Comparison of ENCODE assay signal across 8 mouse cellular contexts in the genomic region with DNA sequence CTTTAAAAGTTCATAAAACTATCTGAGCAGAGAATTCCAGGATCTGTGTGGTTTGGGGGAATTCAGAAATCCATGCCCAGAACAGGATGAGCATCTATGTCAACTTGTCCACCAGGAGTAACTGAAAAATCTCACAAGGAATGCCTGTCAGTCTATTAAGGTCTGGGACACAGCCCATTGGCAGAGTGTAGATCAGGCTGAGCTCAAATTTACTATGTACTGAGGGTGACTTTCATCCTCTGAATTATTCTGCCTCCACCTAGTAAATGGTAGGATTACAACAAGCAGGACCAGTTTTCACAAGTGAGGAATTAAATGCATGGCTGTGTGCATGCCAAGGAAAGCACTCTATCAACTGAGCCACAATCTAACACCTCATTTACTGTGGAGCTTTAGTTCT. TPM values are rescaled to one million over a fixed set of nuclear protein-coding genes. Genes with fewer than 3 reads are reported as not detected.
DNase-seq lines count a peak whose midpoint lies in the region; ATAC-seq and TF ChIP-seq lines count a peak whose summit lies in the region.

No protein-coding gene starts in this region.

- no peaks in the 10 kb centered on the region for H3K4me1 ChIP-seq in embryonic facial prominence, embryonic 11.5 days (ENCODE audit: control insufficient read depth, insufficient read depth, low read length)
- H3K4me1 ChIP-seq in embryonic facial prominence, embryonic 10.5 days, result peaks cover 16% of the 10 kb centered on the region
- peaks cover 23% of the 10 kb centered on the region; the same call in 1 of the 2 replicates for H3K4me1 ChIP-seq in limb, embryonic 12.5 days (replicated peaks)
- peaks cover 6% of the 10 kb centered on the region for H3K4me1 ChIP-seq in limb, embryonic 10.5 days
- H3K4me1 ChIP-seq in hindbrain, embryonic 15.5 days (replicated peaks), result peaks cover 11% of the 10 kb centered on the region; the same call in 1 of the 2 replicates
- H3K4me1 ChIP-seq in stomach, embryonic 14.5 days (ENCODE audit: control insufficient read depth, insufficient read depth, low read length), result peaks cover 7% of the 10 kb centered on the region; the same call in 1 of the 2 replicates
- no peaks in the 10 kb centered on the region for H3K4me1 ChIP-seq in lung, postnatal 0 days (ENCODE audit: insufficient read depth, low read depth, low read length)

- H3K4me2 ChIP-seq in embryonic facial prominence, embryonic 11.5 days (ENCODE audit: low read depth, low read length), result no peak overlapping the region
- no peak overlapping the region for H3K4me2 ChIP-seq in limb, embryonic 12.5 days
- no peak overlapping the region for H3K4me2 ChIP-seq in hindbrain, embryonic 15.5 days
- H3K4me2 ChIP-seq in stomach, embryonic 14.5 days (replicated peaks; ENCODE audit: low read depth, low read length), result no peak overlapping the region
- no peak overlapping the region for H3K4me2 ChIP-seq in lung, postnatal 0 days (replicated peaks; ENCODE audit: low read depth, low read length)

- ATAC-seq in embryonic facial prominence, embryonic 11.5 days (replicated peaks; ENCODE audit: insufficient number of reproducible peaks, low FRiP score, low TSS enrichment, low read depth), result no peak
- no peak for ATAC-seq in limb, embryonic 12.5 days (ENCODE audit: insufficient number of reproducible peaks, insufficient read depth, low FRiP score, low TSS enrichment, low read depth)
- ATAC-seq in hindbrain, embryonic 15.5 days (ENCODE audit: low FRiP score, low read depth), result no peak
- ATAC-seq in stomach, embryonic 14.5 days (ENCODE audit: insufficient number of reproducible peaks, insufficient read depth, low FRiP score, low read depth), result no peak
- no peak for ATAC-seq in lung, postnatal 0 days

- H3K27ac ChIP-seq in embryonic facial prominence, embryonic 11.5 days (replicated peaks; ENCODE audit: low read depth, low read length), result 0 out of 2 replicates have a peak overlapping the region, but pooled peaks have one; percentile 3
- no peak overlapping the region for H3K27ac ChIP-seq in embryonic facial prominence, embryonic 10.5 days (replicated peaks)
- H3K27ac ChIP-seq in limb, embryonic 12.5 days, result peak overlapping the region; percentile 62
- no peak overlapping the region for H3K27ac ChIP-seq in limb, embryonic 10.5 days
- peak overlapping the region; percentile 61; the same call in 1 of the 2 replicates for H3K27ac ChIP-seq in hindbrain, embryonic 15.5 days (replicated peaks)
- H3K27ac ChIP-seq in stomach, embryonic 14.5 days (ENCODE audit: low read length), result peak overlapping the region; percentile 79
- H3K27ac ChIP-seq in lung, postnatal 0 days (ENCODE audit: low read length), result no peak overlapping the region

- no peak overlapping the region for H3K9ac ChIP-seq in embryonic facial prominence, embryonic 11.5 days (replicated peaks; ENCODE audit: low read length)
- H3K9ac ChIP-seq in limb, embryonic 12.5 days (replicated peaks), result no peak overlapping the region
- H3K9ac ChIP-seq in hindbrain, embryonic 15.5 days, result no peak overlapping the region
- no peak overlapping the region for H3K9ac ChIP-seq in stomach, embryonic 14.5 days (replicated peaks; ENCODE audit: low read depth, low read length)
- no peak overlapping the region for H3K9ac ChIP-seq in lung, postnatal 0 days (replicated peaks; ENCODE audit: low read depth)

- no peaks in the 10 kb centered on the region for H3K27me3 ChIP-seq in embryonic facial prominence, embryonic 11.5 days (ENCODE audit: control insufficient read depth, insufficient read depth, low read length)
- H3K27me3 ChIP-seq in embryonic facial prominence, embryonic 10.5 days (replicated peaks; ENCODE audit: low read depth, poor library complexity, severe bottlenecking), result no peaks in the 10 kb centered on the region
- no peaks in the 10 kb centered on the region for H3K27me3 ChIP-seq in limb, embryonic 12.5 days
- H3K27me3 ChIP-seq in limb, embryonic 10.5 days (ENCODE audit: low read depth, poor library complexity, severe bottlenecking), result no peaks in the 10 kb centered on the region
- H3K27me3 ChIP-seq in hindbrain, embryonic 15.5 days, result no peaks in the 10 kb centered on the region
- H3K27me3 ChIP-seq in stomach, embryonic 14.5 days (ENCODE audit: control insufficient read depth, insufficient read depth, low read length), result no peaks in the 10 kb centered on the region
- no peaks in the 10 kb centered on the region for H3K27me3 ChIP-seq in lung, postnatal 0 days (replicated peaks; ENCODE audit: insufficient read depth, low read length)

- no peak overlapping the region for H3K4me3 ChIP-seq in embryonic facial prominence, embryonic 11.5 days (ENCODE audit: low read depth, low read length)
- H3K4me3 ChIP-seq in embryonic facial prominence, embryonic 10.5 days, result no peak overlapping the region
- H3K4me3 ChIP-seq in limb, embryonic 12.5 days (replicated peaks), result no peak overlapping the region
- no peak overlapping the region for H3K4me3 ChIP-seq in limb, embryonic 10.5 days
- H3K4me3 ChIP-seq in hindbrain, embryonic 15.5 days, result no peak overlapping the region
- H3K4me3 ChIP-seq in stomach, embryonic 14.5 days (ENCODE audit: low read depth, low read length), result no peak overlapping the region
- H3K4me3 ChIP-seq in lung, postnatal 0 days (ENCODE audit: low read depth, low read length), result no peak overlapping the region

- no peaks in the 10 kb centered on the region for H3K36me3 ChIP-seq in embryonic facial prominence, embryonic 11.5 days (replicated peaks; ENCODE audit: control insufficient read depth, insufficient read depth, low read depth, low read length)
- H3K36me3 ChIP-seq in embryonic facial prominence, embryonic 10.5 days (replicated peaks), result peaks cover 13% of the 10 kb centered on the region
- peaks cover 6% of the 10 kb centered on the region for H3K36me3 ChIP-seq in limb, embryonic 12.5 days
- H3K36me3 ChIP-seq in limb, embryonic 10.5 days, result peaks cover 13% of the 10 kb centered on the region
- peaks cover 9% of the 10 kb centered on the region; the same call in 1 of the 2 replicates for H3K36me3 ChIP-seq in hindbrain, embryonic 15.5 days
- H3K36me3 ChIP-seq in stomach, embryonic 14.5 days (ENCODE audit: control insufficient read depth, insufficient read depth, low read length), result peaks cover 9% of the 10 kb centered on the region
- 0 out of 2 replicates have a peak, but pooled peaks cover 8% of the 10 kb centered on the region for H3K36me3 ChIP-seq in lung, postnatal 0 days (ENCODE audit: insufficient read depth, low read length)

- H3K9me3 ChIP-seq in embryonic facial prominence, embryonic 11.5 days (replicated peaks; ENCODE audit: control insufficient read depth, low read length), result no peaks in the 10 kb centered on the region
- H3K9me3 ChIP-seq in embryonic facial prominence, embryonic 10.5 days, result no peaks in the 10 kb centered on the region
- H3K9me3 ChIP-seq in limb, embryonic 12.5 days, result peaks cover 4% of the 10 kb centered on the region; the same call in 1 of the 2 replicates
- H3K9me3 ChIP-seq in limb, embryonic 10.5 days (replicated peaks), result no peaks in the 10 kb centered on the region
- no peaks in the 10 kb centered on the region for H3K9me3 ChIP-seq in hindbrain, embryonic 15.5 days
- H3K9me3 ChIP-seq in stomach, embryonic 14.5 days (ENCODE audit: control insufficient read depth, low read depth, low read length), result no peaks in the 10 kb centered on the region
- H3K9me3 ChIP-seq in lung, postnatal 0 days (ENCODE audit: low read length), result no peaks in the 10 kb centered on the region

- DNase-seq in embryonic facial prominence, embryonic 11.5 days (ENCODE audit: low spot score), result no peak
- DNase-seq in embryonic facial prominence, embryonic 10.5 days (ENCODE audit: low spot score), result no peak
- no peak for DNase-seq in limb, embryonic 10.5 days (ENCODE audit: low spot score)
- DNase-seq in lung, postnatal 0 days (ENCODE audit: low spot score), result no peak
- no peak for DNase-seq in adrenal gland, adult 2 months

- TF ChIP-seq EP300 in lung, postnatal 0 days (IDR thresholded peaks at IDR 0.05), result no peak

- TF ChIP-seq CTCF in lung, postnatal 0 days (IDR thresholded peaks at IDR 0.05), result no peak

RNA-seq across cellular contexts. Expression of gene Dennd5a, which starts 9.3 kb away (rescaled TPM):
- polyA plus RNA-seq in embryonic facial prominence, embryonic 11.5 days (2014; fragmentation: Nextera tagmentation; extraction: Ambion mirVana), result 41.5 and 48.2 TPM in 2 replicates
- polyA plus RNA-seq in embryonic facial prominence, embryonic 10.5 days (2016; fragmentation: Nextera tagmentation; extraction: Ambion mirVana), result 28.2 and 33.3 TPM in 2 replicates
- 40.7 and 48.4 TPM in 2 replicates for polyA plus RNA-seq in limb, embryonic 12.5 days (2016; fragmentation: Nextera tagmentation; extraction: Ambion mirVana)
- 27.6 and 30.0 TPM in 2 replicates for polyA plus RNA-seq in limb, embryonic 10.5 days (2016; fragmentation: Nextera tagmentation; extraction: Ambion mirVana)
- polyA plus RNA-seq in hindbrain, embryonic 15.5 days (2015; fragmentation: Nextera tagmentation; extraction: Ambion mirVana), result 44.6 TPM in 2 replicates
- 51.3 and 52.4 TPM in 2 replicates for polyA plus RNA-seq in stomach, embryonic 14.5 days (2014; fragmentation: Nextera tagmentation; extraction: Ambion mirVana)
- 36.4 and 40.1 TPM in 2 replicates for polyA plus RNA-seq in lung, postnatal 0 days (2015; fragmentation: Nextera tagmentation; extraction: Ambion mirVana)
- 100 to 1,000 TPM; 147 to 174 TPM for total RNA-seq in adrenal gland, adult 2 months (2021)
- polyA plus RNA-seq in adrenal gland, adult 2 months (2012; rRNA removed), result 103 and 118 TPM in 2 replicates

RNA-seq across cellular contexts. Expression of gene Tmem41b, which starts 17.2 kb away (rescaled TPM):
- polyA plus RNA-seq in embryonic facial prominence, embryonic 11.5 days (2014; fragmentation: Nextera tagmentation; extraction: Ambion mirVana), result 82.3 and 88.9 TPM in 2 replicates
- 68.5 and 73.6 TPM in 2 replicates for polyA plus RNA-seq in embryonic facial prominence, embryonic 10.5 days (2016; fragmentation: Nextera tagmentation; extraction: Ambion mirVana)
- polyA plus RNA-seq in limb, embryonic 12.5 days (2016; fragmentation: Nextera tagmentation; extraction: Ambion mirVana), result 78.0 and 79.5 TPM in 2 replicates
- polyA plus RNA-seq in limb, embryonic 10.5 days (2016; fragmentation: Nextera tagmentation; extraction: Ambion mirVana), result 68.4 and 73.9 TPM in 2 replicates
- polyA plus RNA-seq in hindbrain, embryonic 15.5 days (2015; fragmentation: Nextera tagmentation; extraction: Ambion mirVana), result 61.8 and 65.6 TPM in 2 replicates
- polyA plus RNA-seq in stomach, embryonic 14.5 days (2014; fragmentation: Nextera tagmentation; extraction: Ambion mirVana), result 70.8 and 75.7 TPM in 2 replicates
- polyA plus RNA-seq in lung, postnatal 0 days (2015; fragmentation: Nextera tagmentation; extraction: Ambion mirVana), result 71.9 and 75.3 TPM in 2 replicates
- total RNA-seq in adrenal gland, adult 2 months (2021), result 10 to 100 TPM; 50.4 to 51.5 TPM
- polyA plus RNA-seq in adrenal gland, adult 2 months (2012; rRNA removed), result 12.2 and 15.1 TPM in 2 replicates

RNA-seq across cellular contexts. Expression of gene Ipo7, which starts 48.5 kb away (rescaled TPM):
- 27.1 and 29.9 TPM in 2 replicates for polyA plus RNA-seq in embryonic facial prominence, embryonic 11.5 days (2014; fragmentation: Nextera tagmentation; extraction: Ambion mirVana)
- polyA plus RNA-seq in embryonic facial prominence, embryonic 10.5 days (2016; fragmentation: Nextera tagmentation; extraction: Ambion mirVana), result 57.0 and 57.5 TPM in 2 replicates
- polyA plus RNA-seq in limb, embryonic 12.5 days (2016; fragmentation: Nextera tagmentation; extraction: Ambion mirVana), result 44.2 and 46.5 TPM in 2 replicates
- 49.2 and 51.6 TPM in 2 replicates for polyA plus RNA-seq in limb, embryonic 10.5 days (2016; fragmentation: Nextera tagmentation; extraction: Ambion mirVana)
- 41.2 and 44.9 TPM in 2 replicates for polyA plus RNA-seq in hindbrain, embryonic 15.5 days (2015; fragmentation: Nextera tagmentation; extraction: Ambion mirVana)
- 19.7 and 20.4 TPM in 2 replicates for polyA plus RNA-seq in stomach, embryonic 14.5 days (2014; fragmentation: Nextera tagmentation; extraction: Ambion mirVana)
- polyA plus RNA-seq in lung, postnatal 0 days (2015; fragmentation: Nextera tagmentation; extraction: Ambion mirVana), result 12.7 and 15.3 TPM in 2 replicates
- total RNA-seq in adrenal gland, adult 2 months (2021), result 10 to 100 TPM; 79.8 to 84.7 TPM
- 27.6 and 34.9 TPM in 2 replicates for polyA plus RNA-seq in adrenal gland, adult 2 months (2012; rRNA removed)

Comparison
In these comparisons a context has a peak if more than half of its experiments do, and no peak if none do; other contexts are left out.
1. H3K27ac ChIP-seq: peak in embryonic facial prominence, embryonic 11.5 days (single experiment), limb, embryonic 12.5 days (single experiment), hindbrain, embryonic 15.5 days (single experiment) and stomach, embryonic 14.5 days (single experiment); none in embryonic facial prominence, embryonic 10.5 days (single experiment), limb, embryonic 10.5 days (single experiment) and lung, postnatal 0 days (single experiment).